Mouse (Mus musculus) forebrain, embryonic 16.5 days (tissue): ENCODE data around the gene 1700017B05Rik. TPM values are rescaled to one million over a fixed set of nuclear protein-coding genes. Genes with fewer than 3 reads are reported as not detected.
A peak's percentile ranks its signal among the peaks of the same experiment; 100 is the strongest.

Source experiments
- ATAC-seq: fragments of 200-750 bp; cut with Nextera tagmentation; 2 replicates; pipeline ENCODE4 v1.8.0; 2017; ENCODE audit warnings: mild to moderate bottlenecking, moderate library complexity
- H3K27ac ChIP-seq: fragments of 300-500 bp; sonication (generic); 2 replicates; pipeline ENCODE4 v1.5.1; 2014; ENCODE audit warnings: low read length, control low read depth
- H3K27me3 ChIP-seq: fragments of 300-500 bp; sonication (generic); replicated peaks from 2 replicates; pipeline ENCODE4 v1.6.1; 2014; ENCODE audit warnings: low read length; ENCODE audit not compliant: control insufficient read depth, insufficient read depth
- H3K36me3 ChIP-seq: fragments of 300-500 bp; sonication (generic); 2 replicates; pipeline ENCODE4 v1.6.1; 2014; ENCODE audit not compliant: control insufficient read depth, insufficient read depth
- H3K4me1 ChIP-seq: fragments of 300-500 bp; sonication (generic); replicated peaks from 2 replicates; pipeline ENCODE4 v1.6.1; 2014; ENCODE audit warnings: low read length; ENCODE audit not compliant: control insufficient read depth, insufficient read depth
- H3K4me2 ChIP-seq: fragments of 300-500 bp; sonication (generic); 2 replicates; pipeline ENCODE4 v1.6.1; 2014; ENCODE audit warnings: mild to moderate bottlenecking, low read length, control low read depth
- H3K4me3 ChIP-seq: fragments of 300-500 bp; sonication (generic); replicated peaks from 2 replicates; pipeline ENCODE4 v1.5.1; 2014; ENCODE audit warnings: mild to moderate bottlenecking, low read length, control low read depth
- H3K9ac ChIP-seq: fragments of 300-500 bp; sonication (generic); replicated peaks from 2 replicates; pipeline ENCODE4 v1.6.1; 2014; ENCODE audit warnings: low read depth, low read length, control low read depth
- H3K9me3 ChIP-seq: fragments of 300-500 bp; sonication (generic); 2 replicates; pipeline ENCODE4 v1.6.1; 2016; ENCODE audit warnings: low read length; ENCODE audit not compliant: control insufficient read depth
- WGBS: fragments of 180-500 bp; shearing (Covaris S2); extraction: QIAGEN DNeasy Blood & Tissue Kit; methylation state at CpG from one replicate; pipeline ENCODE4 v1.1.7; 2014; 5-methylcytosine and 5-hydroxymethylcytosine counted together
- polyA plus RNA-seq: library from polyadenylated mRNA; unstranded; fragments of >200 nt; fragmentation: Nextera tagmentation; extraction: Ambion mirVana; gene quantifications from 2 replicates; pipeline ENCODE4 v1.2.1, GENCODE M21; 2015

The 1700017B05Rik gene
- polyA plus RNA-seq, 1 experiment from 2014 or later, result 4.7 TPM

DNA sequence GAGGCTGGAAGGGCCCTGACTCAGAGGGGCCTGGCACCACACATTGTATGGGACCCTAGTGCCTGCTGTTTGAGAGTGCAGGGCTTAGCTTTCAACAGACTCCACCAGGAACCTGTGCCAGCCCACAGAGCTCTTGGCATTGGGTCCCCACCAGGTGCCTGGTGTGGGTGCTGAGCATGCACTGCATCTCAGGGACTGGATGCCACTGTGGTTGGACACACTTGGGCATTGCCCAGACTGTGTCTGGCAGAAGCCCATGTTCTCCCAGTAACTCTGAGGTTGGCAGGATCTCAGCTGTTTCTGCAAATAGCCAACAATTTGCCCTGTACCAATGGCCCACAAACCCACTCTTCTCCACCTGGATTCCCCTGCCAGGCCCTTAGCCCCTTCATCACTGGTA, 13.9 kb upstream of the 1700017B05Rik start:
- Histone ChIP-seq H3K27ac (no peak overlapping the region), H3K9me3 (no peaks in the 10 kb centered on the region), H3K4me1 (peaks cover 2% of the 10 kb centered on the region), H3K4me2 (no peak overlapping the region), H3K4me3 (no peak overlapping the region), H3K36me3 (no peaks in the 10 kb centered on the region), H3K9ac (no peak overlapping the region), H3K27me3 (no peaks in the 10 kb centered on the region)
- ATAC-seq, result no peak

DNA sequence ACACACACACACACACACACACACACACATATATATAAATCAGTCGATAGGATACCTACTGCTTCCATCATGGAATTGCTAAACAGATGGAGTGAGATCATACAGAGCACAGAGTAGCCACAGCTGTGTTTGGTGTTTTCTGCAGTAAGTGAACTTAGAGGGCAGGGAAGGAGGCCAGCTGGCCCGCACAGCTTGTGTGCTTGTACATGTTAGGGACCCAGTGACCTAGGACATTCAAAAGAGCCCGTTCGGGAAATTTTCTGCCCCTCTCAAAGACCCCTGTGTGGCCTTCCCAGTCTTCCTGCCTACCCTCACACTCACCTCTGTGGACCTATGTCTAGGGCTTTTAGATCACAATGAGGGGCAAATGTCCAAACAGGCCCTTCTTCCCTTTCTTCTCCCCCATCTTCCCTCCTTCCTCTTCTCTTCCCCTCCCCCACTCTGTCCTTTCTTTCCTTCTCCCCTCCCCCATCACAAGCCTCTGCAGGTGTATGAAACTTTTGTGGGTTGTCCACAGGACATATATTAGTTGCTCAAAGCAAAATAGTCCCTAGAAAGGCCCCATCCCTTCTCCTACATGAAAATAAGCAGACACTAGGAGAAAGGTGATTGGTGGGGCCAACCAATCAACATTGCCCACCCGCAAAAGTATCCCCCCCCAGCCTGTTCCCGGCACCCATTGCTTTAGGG, 11.5 kb upstream of the 1700017B05Rik start:
- ATAC-seq, result no peak
- H3K4me3 ChIP-seq, result no peak overlapping the region
- H3K9me3 ChIP-seq, result no peaks in the 10 kb centered on the region
- WGBS, result 33% methylated on average over 6 of the region's 6 CpGs
- no peaks in the 10 kb centered on the region for H3K36me3 ChIP-seq
- H3K9ac ChIP-seq, result no peak overlapping the region
- H3K4me2 ChIP-seq, result no peak overlapping the region
- H3K27me3 ChIP-seq, result no peaks in the 10 kb centered on the region
- no peak overlapping the region for H3K27ac ChIP-seq
- peaks cover 10% of the 10 kb centered on the region for H3K4me1 ChIP-seq

DNA sequence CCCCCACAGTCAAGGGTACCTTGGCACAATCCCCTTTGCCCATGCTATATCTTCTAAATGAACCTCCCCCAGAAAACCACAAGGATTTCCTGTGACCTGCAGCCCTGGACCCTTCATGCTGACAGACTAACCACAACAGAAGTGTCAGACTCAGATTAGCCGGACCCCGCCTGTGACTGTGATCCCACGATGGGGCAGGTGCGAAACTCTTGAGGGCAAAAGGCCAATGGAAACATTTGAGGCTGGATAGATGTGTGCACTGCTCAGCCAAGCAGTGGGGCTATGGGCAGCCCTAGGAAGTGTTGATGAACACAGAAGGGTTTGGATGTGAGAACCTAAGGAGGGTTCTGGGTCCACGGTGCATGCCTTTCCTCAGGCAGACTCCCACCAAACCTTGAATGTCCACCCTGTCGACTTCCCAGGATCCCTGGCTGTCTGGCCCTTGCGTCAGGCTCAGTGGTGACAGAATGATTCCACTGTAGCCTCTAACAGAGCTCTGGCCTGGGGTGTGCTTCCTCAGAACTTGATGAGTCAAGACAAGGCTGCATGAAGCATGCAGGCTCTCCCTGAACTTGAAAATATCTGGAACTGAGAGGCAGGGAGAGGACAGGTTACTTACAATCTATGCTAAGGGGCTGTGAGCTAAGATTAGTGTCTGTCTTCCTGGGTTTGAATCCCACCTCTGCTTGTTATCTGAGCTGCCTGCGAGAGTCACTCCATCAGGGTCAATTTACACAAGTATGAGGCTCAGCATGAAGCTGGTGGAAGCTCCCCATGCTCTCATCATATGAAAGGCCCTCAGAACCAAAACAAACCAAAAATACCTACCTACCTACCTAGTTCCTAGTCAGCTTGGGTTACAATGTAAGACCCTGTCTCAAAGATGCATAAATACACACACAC, 10.7 kb upstream of the 1700017B05Rik start:
- no peak for ATAC-seq
- Histone ChIP-seq H3K27ac (no peak overlapping the region), H3K4me2 (no peak overlapping the region), H3K4me3 (no peak overlapping the region), H3K9ac (no peak overlapping the region), H3K9me3 (no peaks in the 10 kb centered on the region), H3K4me1 (peaks cover 11% of the 10 kb centered on the region), H3K36me3 (no peaks in the 10 kb centered on the region), H3K27me3 (no peaks in the 10 kb centered on the region)
- whole genome bisulfite sequencing, result 70% methylated on average over 8 of the region's 8 CpGs

DNA sequence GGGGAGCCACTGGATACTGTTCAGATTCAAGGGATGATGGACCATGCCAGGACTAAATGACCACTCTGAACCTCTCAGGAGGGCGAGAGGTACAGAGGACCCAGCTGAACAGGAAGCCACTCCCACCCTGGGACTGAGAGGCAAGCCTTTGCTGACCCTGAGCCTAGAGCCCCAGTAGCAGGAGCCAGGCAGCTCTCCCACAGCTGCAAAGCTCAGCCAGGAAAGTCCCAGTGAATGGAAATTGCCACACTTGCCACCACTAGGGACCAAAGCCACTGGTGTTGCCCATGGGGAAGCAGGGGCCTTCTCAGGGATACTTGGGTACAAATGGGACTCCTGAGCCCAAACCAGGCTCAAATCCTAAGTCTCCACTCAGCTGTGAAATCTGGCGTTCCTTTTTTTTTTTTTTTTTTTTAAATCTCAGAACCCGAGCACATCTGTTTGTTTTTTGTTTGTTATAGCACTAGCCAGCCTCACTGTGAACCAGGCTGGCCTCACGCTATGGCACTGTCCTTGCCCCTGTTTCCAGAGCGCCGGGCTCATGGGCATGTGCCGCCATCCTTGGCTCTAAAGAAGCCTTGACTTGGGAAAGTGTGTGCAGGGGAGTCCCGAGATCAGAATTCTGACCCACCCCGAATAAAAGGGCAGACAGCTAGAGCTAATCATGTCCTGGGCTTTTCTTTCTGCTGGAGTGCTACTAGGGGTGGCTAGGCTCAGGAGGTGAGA, 9.6 kb upstream of the 1700017B05Rik start:
- WGBS, result 58% methylated on average over 9 of the region's 9 CpGs
- ATAC-seq, result no peak

DNA sequence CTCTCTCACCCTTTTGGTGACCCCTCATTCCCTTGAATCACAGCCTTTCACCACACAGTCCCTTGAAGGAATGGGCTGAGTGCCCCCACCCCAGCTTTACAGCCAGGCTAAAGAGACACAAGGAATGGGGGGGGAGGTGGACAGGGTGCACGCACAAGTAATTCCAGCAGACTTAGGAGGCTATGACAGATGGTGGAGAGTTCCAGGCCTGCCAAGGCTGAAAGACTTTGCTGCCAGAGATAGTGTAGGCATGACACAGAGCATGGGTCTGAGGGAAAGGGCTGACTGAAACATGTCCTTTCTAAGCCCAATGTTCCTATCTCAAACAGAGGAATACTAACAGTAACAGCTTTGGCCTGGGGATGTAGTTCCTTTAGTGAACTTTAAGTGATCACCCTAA, 8.7 kb upstream of the 1700017B05Rik start:
- Histone ChIP-seq H3K9me3 (no peaks in the 10 kb centered on the region), H3K27me3 (no peaks in the 10 kb centered on the region), H3K4me3 (no peak overlapping the region), H3K36me3 (no peaks in the 10 kb centered on the region), H3K4me1 (peaks cover 14% of the 10 kb centered on the region), H3K27ac (no peak overlapping the region), H3K9ac (no peak overlapping the region), H3K4me2 (no peak overlapping the region)
- 57% methylated on average over 1 of the region's 1 CpGs for WGBS
- ATAC-seq, result no peak

More for the DNA sequence above, 9.6 kb upstream of the 1700017B05Rik start:
- H3K4me2 ChIP-seq, result no peak overlapping the region
- no peaks in the 10 kb centered on the region for H3K9me3 ChIP-seq
- no peaks in the 10 kb centered on the region for H3K36me3 ChIP-seq
- H3K9ac ChIP-seq, result no peak overlapping the region
- H3K4me1 ChIP-seq, result peaks cover 14% of the 10 kb centered on the region
- H3K27me3 ChIP-seq, result no peaks in the 10 kb centered on the region
- H3K27ac ChIP-seq, result no peak overlapping the region
- H3K4me3 ChIP-seq, result no peak overlapping the region

DNA sequence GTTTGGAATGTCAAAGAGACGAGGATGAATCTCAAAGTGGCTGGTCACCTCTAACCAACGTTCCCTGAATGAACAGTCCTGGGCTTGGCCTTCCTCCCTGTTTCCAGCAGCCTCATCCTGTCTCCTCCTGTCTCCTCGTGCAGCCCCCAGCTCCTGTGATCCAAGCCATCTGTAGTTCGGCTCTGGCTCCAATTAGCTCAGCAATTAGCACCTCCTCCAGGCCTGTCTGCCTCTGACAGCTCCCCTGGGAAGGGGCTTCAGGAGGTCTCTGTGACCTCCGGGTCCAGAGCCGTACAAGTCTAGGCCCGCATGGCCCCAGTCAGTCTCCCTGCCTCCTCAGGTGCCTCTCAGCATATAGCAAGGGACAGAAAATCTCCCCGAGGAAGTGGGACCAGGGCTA, 8.0 kb upstream of the 1700017B05Rik start:
- peak; percentile 59 for ATAC-seq
- 24% methylated on average over 8 of the region's 8 CpGs for WGBS
- peaks cover 14% of the 10 kb centered on the region for H3K4me1 ChIP-seq
- no peak overlapping the region for H3K4me2 ChIP-seq
- H3K27me3 ChIP-seq, result no peaks in the 10 kb centered on the region
- no peaks in the 10 kb centered on the region for H3K36me3 ChIP-seq
- no peaks in the 10 kb centered on the region for H3K9me3 ChIP-seq
- no peak overlapping the region for H3K27ac ChIP-seq
- H3K4me3 ChIP-seq, result no peak overlapping the region
- H3K9ac ChIP-seq, result no peak overlapping the region

DNA sequence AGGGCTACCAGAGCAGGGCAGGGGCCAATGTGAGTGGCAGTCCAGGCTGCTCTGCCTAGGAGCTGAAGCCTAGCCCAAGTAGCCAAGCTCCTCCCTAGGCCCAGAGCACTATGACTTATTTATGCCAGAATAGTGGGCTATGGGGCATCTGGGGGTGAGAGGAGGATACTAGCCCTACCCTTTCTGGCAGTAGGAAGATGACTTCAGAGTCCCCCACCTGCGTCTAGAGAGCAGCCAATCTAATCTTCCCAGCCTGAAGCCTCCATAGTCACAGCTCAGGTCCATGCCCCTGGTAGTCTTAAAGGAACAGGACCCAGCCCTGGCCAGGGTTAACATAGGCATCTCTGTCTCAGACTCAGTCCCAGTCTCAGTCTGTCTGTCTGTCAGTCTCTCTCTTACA, 7.0 kb upstream of the 1700017B05Rik start:
- 24% methylated on average over 1 of the region's 1 CpGs for whole genome bisulfite sequencing
- H3K27ac ChIP-seq, result no peak overlapping the region
- no peaks in the 10 kb centered on the region for H3K36me3 ChIP-seq
- H3K9ac ChIP-seq, result no peak overlapping the region
- H3K4me2 ChIP-seq, result no peak overlapping the region
- no peak for ATAC-seq
- H3K27me3 ChIP-seq, result no peaks in the 10 kb centered on the region
- H3K9me3 ChIP-seq, result no peaks in the 10 kb centered on the region
- H3K4me1 ChIP-seq, result peaks cover 14% of the 10 kb centered on the region
- no peak overlapping the region for H3K4me3 ChIP-seq

DNA sequence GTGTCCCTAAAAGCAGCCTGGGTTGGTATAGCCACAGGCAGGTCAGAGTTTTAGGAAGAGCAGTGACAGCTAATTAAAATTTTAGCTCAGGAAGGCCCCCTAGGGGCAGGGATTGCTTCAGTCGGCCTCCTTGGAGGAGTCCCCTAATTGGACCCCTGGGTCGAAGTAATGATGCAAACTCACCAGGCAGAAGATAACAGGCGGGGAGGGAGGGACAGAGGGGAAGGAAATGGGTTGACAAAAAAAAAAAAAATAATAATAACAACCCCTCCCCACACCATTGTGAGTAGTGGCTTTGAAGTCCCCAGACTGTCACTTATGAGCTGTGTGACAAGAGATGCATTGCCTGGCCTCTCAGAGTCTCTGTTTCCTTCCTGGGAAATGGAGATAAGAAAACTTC, 6.2 kb upstream of the 1700017B05Rik start:
- no peak overlapping the region for H3K4me3 ChIP-seq
- no peak overlapping the region for H3K9ac ChIP-seq
- H3K4me1 ChIP-seq, result peaks cover 14% of the 10 kb centered on the region
- H3K27ac ChIP-seq, result no peak overlapping the region
- no peak overlapping the region for H3K4me2 ChIP-seq
- no peaks in the 10 kb centered on the region for H3K9me3 ChIP-seq
- H3K27me3 ChIP-seq, result no peaks in the 10 kb centered on the region
- ATAC-seq, result no peak
- no peaks in the 10 kb centered on the region for H3K36me3 ChIP-seq
- 3% methylated on average over 3 of the region's 3 CpGs for WGBS

DNA sequence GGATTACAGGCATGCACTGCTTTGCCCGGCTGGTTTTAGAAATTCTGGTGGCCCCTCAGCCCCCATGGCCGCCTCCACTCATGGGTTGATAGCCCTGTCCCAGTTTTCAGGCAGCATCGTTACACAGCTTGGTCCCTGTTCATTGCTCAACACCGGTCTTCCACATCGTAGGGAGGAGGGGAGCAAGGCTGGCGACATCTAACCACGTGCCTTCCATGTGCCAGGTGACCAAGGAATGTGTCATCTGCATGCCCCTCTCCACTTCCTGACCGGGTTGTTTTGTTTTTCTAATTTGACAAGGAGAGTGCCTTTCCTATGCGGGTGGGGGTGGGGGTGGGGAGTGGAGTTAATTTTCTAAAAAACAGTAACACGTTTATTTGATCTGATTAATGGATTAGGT, 5.7 kb upstream of the 1700017B05Rik start:
- H3K36me3 ChIP-seq, result no peaks in the 10 kb centered on the region
- no peak overlapping the region for H3K27ac ChIP-seq
- no peak for ATAC-seq
- 13% methylated on average over 10 of the region's 10 CpGs for WGBS
- H3K9me3 ChIP-seq, result no peaks in the 10 kb centered on the region
- H3K4me1 ChIP-seq, result peaks cover 14% of the 10 kb centered on the region
- H3K4me2 ChIP-seq, result no peak overlapping the region
- no peak overlapping the region for H3K4me3 ChIP-seq
- H3K27me3 ChIP-seq, result no peaks in the 10 kb centered on the region
- H3K9ac ChIP-seq, result no peak overlapping the region
